ENCODE assay signal across 33 mouse cellular contexts in the genomic region with DNA sequence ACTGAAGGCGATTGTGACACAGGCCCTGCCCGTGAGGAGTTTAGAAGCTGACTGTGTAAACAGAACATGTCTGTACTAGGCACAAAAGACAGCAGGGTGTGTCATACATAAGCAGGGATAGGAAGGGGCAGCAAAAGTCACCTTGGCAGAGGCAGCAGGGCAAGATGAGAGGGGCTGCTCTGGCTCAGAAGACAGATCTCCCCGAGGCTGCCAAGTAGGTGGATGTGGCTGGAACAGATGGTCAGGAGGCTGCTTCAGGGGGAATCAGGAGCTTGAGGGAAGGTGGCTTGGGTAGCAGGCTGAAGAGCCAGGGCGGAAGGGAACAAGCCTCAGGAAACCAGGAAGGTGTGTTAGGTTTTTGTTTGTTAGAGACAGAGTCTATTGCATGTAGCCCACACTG. TPM values are rescaled to one million over a fixed set of nuclear protein-coding genes. Genes with fewer than 3 reads are reported as not detected.
A peak's percentile ranks its signal among the peaks of the same experiment; 100 is the strongest.
DNase-seq lines count a peak whose midpoint lies in the region; ATAC-seq and TF ChIP-seq lines count a peak whose summit lies in the region.
"Had no signal": no experiment of that assay in that cellular context is flagged by ENCODE, and none has a peak within 500 bp of the region (broad histone marks: within the 10 kb centered on the region; RNA-seq: fewer than 3 reads in every experiment).

No protein-coding gene starts in this region.

- no peak for DNase-seq in embryonic facial prominence, embryonic 10.5 days (ENCODE audit: low spot score)
- no peak for DNase-seq in liver, adult 2 months (ENCODE audit: extremely low read depth, low read depth, low spot score)
- no peak for DNase-seq in liver, embryonic 11.5 days (ENCODE audit: low spot score)
- no peak for DNase-seq in gastrocnemius, postnatal 36 days
- no peak for DNase-seq in kidney, postnatal 10 days
- DNase-seq: adrenal gland, postnatal 10 days; adrenal gland, postnatal 36 days; B cell, adult 2 months; cerebellum, adult 11 months; cerebellum, adult 2 months; gastrocnemius, adult 2 months; gastrocnemius, postnatal 14 days; heart, adult 18-20 months; heart, postnatal 10 days; heart, postnatal 36 days had no signal

- TF ChIP-seq CTCF in liver, adult 2 months (IDR thresholded peaks at IDR 0.05; ENCODE audit: low read depth, low read length) = no peak
- no peak for TF ChIP-seq CTCF in intestine, postnatal 0 days (IDR thresholded peaks at IDR 0.05; ENCODE audit: low read depth)

- H3K9ac ChIP-seq in embryonic facial prominence, embryonic 15.5 days = no peak overlapping the region
- H3K9ac ChIP-seq in liver, adult 2 months (ENCODE audit: low read depth, low read length) = 0 out of 2 replicates have a peak overlapping the region, but pooled peaks have one; percentile 20
- H3K9ac ChIP-seq in liver, embryonic 11.5 days (ENCODE audit: low read depth, low read length) = no peak overlapping the region
- no peak overlapping the region for H3K9ac ChIP-seq in intestine, postnatal 0 days (ENCODE audit: low read depth, low read length)
- H3K9ac ChIP-seq in stomach, embryonic 16.5 days (ENCODE audit: low read length) = no peak overlapping the region
- H3K9ac ChIP-seq: embryonic facial prominence, embryonic 13.5 days; forebrain, embryonic 13.5 days; heart, embryonic 12.5 days; heart, embryonic 15.5 days; hindbrain, embryonic 13.5 days had no signal

- peaks cover 5% of the 10 kb centered on the region for H3K27me3 ChIP-seq in embryonic facial prominence, embryonic 15.5 days
- H3K27me3 ChIP-seq in embryonic facial prominence, embryonic 10.5 days (replicated peaks; ENCODE audit: low read depth, poor library complexity, severe bottlenecking) = peaks cover 30% of the 10 kb centered on the region
- no peaks in the 10 kb centered on the region for H3K27me3 ChIP-seq in liver, adult 2 months (ENCODE audit: control insufficient read depth, insufficient read depth, low read length)
- peaks cover 10% of the 10 kb centered on the region for H3K27me3 ChIP-seq in liver, embryonic 11.5 days (replicated peaks; ENCODE audit: control insufficient read depth, insufficient read depth, low read length)
- no peaks in the 10 kb centered on the region for H3K27me3 ChIP-seq in intestine, postnatal 0 days (replicated peaks; ENCODE audit: control insufficient read depth, insufficient read depth, low read length)
- no peaks in the 10 kb centered on the region for H3K27me3 ChIP-seq in stomach, embryonic 16.5 days (ENCODE audit: control insufficient read depth, insufficient read depth, low read length)

- H3K79me2 ChIP-seq in liver, adult 2 months (ENCODE audit: control insufficient read depth, insufficient read depth, low read length) = peaks cover 3% of the 10 kb centered on the region; the same call in 1 of the 2 replicates

- intact Hi-C loops in gastrocnemius, postnatal 36 days (cut with DNase I) = no loop called here

- H3K4me1 ChIP-seq in embryonic facial prominence, embryonic 15.5 days = peaks cover 24% of the 10 kb centered on the region
- H3K4me1 ChIP-seq in embryonic facial prominence, embryonic 10.5 days = peaks cover 49% of the 10 kb centered on the region
- H3K4me1 ChIP-seq in liver, adult 2 months (ENCODE audit: control insufficient read depth, insufficient read depth, low read length) = peaks cover 59% of the 10 kb centered on the region
- H3K4me1 ChIP-seq in liver, embryonic 11.5 days (replicated peaks; ENCODE audit: control insufficient read depth, insufficient read depth, low read length) = peaks cover 17% of the 10 kb centered on the region
- H3K4me1 ChIP-seq in intestine, postnatal 0 days (replicated peaks; ENCODE audit: control insufficient read depth, insufficient read depth, low read length) = 0 out of 2 replicates have a peak, but pooled peaks cover 4% of the 10 kb centered on the region
- H3K4me1 ChIP-seq in stomach, embryonic 16.5 days (ENCODE audit: control insufficient read depth, insufficient read depth, low read length) = peaks cover 17% of the 10 kb centered on the region

- H3K27ac ChIP-seq in embryonic facial prominence, embryonic 15.5 days (replicated peaks) = 0 out of 2 replicates have a peak overlapping the region, but pooled peaks have one; percentile 22
- H3K27ac ChIP-seq in embryonic facial prominence, embryonic 10.5 days (replicated peaks) = no peak overlapping the region
- peak overlapping the region; percentile 86 for H3K27ac ChIP-seq in liver, adult 2 months (replicated peaks; ENCODE audit: insufficient read depth, low read depth, low read length)
- no peak overlapping the region for H3K27ac ChIP-seq in liver, embryonic 11.5 days (ENCODE audit: low read depth, low read length)
- no peak overlapping the region for H3K27ac ChIP-seq in intestine, postnatal 0 days (ENCODE audit: low read depth, low read length)
- H3K27ac ChIP-seq in stomach, embryonic 16.5 days (ENCODE audit: low read length) = peak overlapping the region; percentile 68; the same call in 1 of the 2 replicates
- H3K27ac ChIP-seq: embryonic facial prominence, embryonic 13.5 days; forebrain, embryonic 10.5 days; forebrain, embryonic 13.5 days; gastrocnemius, adult 2 months; heart, embryonic 15.5 days; hindbrain, embryonic 10.5 days; hindbrain, embryonic 13.5 days had no signal

- TF ChIP-seq POLR2A in liver, adult 2 months (IDR thresholded peaks at IDR 0.05; ENCODE audit: extremely low read depth, insufficient read depth, low read length) = no peak

- WGBS in embryonic facial prominence, embryonic 15.5 days = 63% methylated on average over 4 of the region's 4 CpGs
- WGBS in embryonic facial prominence, embryonic 10.5 days = 82% methylated on average over 4 of the region's 4 CpGs
- WGBS in liver, adult 2 months = 44% methylated on average over 4 of the region's 4 CpGs
- 74% methylated on average over 4 of the region's 4 CpGs for WGBS in liver, embryonic 11.5 days
- WGBS in intestine, postnatal 0 days = 57% methylated on average over 4 of the region's 4 CpGs
- WGBS in stomach, embryonic 16.5 days = 49% methylated on average over 4 of the region's 4 CpGs

- ATAC-seq in embryonic facial prominence, embryonic 15.5 days (ENCODE audit: insufficient number of reproducible peaks, low FRiP score, low TSS enrichment, low read depth) = no peak
- ATAC-seq in liver, embryonic 11.5 days (replicated peaks; ENCODE audit: low FRiP score) = no peak
- ATAC-seq in intestine, postnatal 0 days = 0 out of 2 replicates have a peak, but pooled peaks have one; percentile 14
- ATAC-seq in stomach, embryonic 16.5 days (ENCODE audit: insufficient read depth, low FRiP score) = no peak; the same call in 1 of the 2 replicates
- ATAC-seq: forebrain, embryonic 13.5 days; forebrain, embryonic 16.5 days; hindbrain, embryonic 16.5 days; Patski had no signal

- H3K4me2 ChIP-seq in embryonic facial prominence, embryonic 15.5 days (replicated peaks) = no peak overlapping the region
- no peak overlapping the region for H3K4me2 ChIP-seq in liver, embryonic 11.5 days
- no peak overlapping the region for H3K4me2 ChIP-seq in intestine, postnatal 0 days (replicated peaks; ENCODE audit: low read depth)
- no peak overlapping the region for H3K4me2 ChIP-seq in stomach, embryonic 16.5 days (ENCODE audit: low read depth, low read length)
- H3K4me2 ChIP-seq: embryonic facial prominence, embryonic 13.5 days; forebrain, embryonic 13.5 days; heart, embryonic 12.5 days; heart, embryonic 15.5 days; hindbrain, embryonic 13.5 days had no signal

- no peaks in the 10 kb centered on the region for H3K36me3 ChIP-seq in embryonic facial prominence, embryonic 15.5 days
- no peaks in the 10 kb centered on the region for H3K36me3 ChIP-seq in embryonic facial prominence, embryonic 10.5 days (replicated peaks)
- peaks cover 25% of the 10 kb centered on the region; the same call in 1 of the 2 replicates for H3K36me3 ChIP-seq in liver, adult 2 months (ENCODE audit: control insufficient read depth, insufficient read depth, low read length)
- H3K36me3 ChIP-seq in liver, embryonic 11.5 days (ENCODE audit: control insufficient read depth, insufficient read depth, low read length) = no peaks in the 10 kb centered on the region
- H3K36me3 ChIP-seq in intestine, postnatal 0 days (ENCODE audit: control insufficient read depth, insufficient read depth) = no peaks in the 10 kb centered on the region; the same call in 1 of the 2 replicates
- H3K36me3 ChIP-seq in stomach, embryonic 16.5 days (ENCODE audit: control insufficient read depth, insufficient read depth, low read length) = no peaks in the 10 kb centered on the region
- H3K36me3 ChIP-seq: embryonic facial prominence, embryonic 13.5 days; forebrain, embryonic 10.5 days; G1E; heart, embryonic 12.5 days; heart, embryonic 15.5 days; hindbrain, embryonic 10.5 days; hindbrain, embryonic 13.5 days had no signal

- no peaks in the 10 kb centered on the region for H3K9me3 ChIP-seq in embryonic facial prominence, embryonic 15.5 days (replicated peaks)
- H3K9me3 ChIP-seq in embryonic facial prominence, embryonic 10.5 days = no peaks in the 10 kb centered on the region
- no peaks in the 10 kb centered on the region for H3K9me3 ChIP-seq in liver, embryonic 11.5 days (ENCODE audit: control insufficient read depth, low read length)
- no peaks in the 10 kb centered on the region for H3K9me3 ChIP-seq in intestine, postnatal 0 days (ENCODE audit: control insufficient read depth)
- no peaks in the 10 kb centered on the region for H3K9me3 ChIP-seq in stomach, embryonic 16.5 days (replicated peaks; ENCODE audit: control insufficient read depth, low read length)
- H3K9me3 ChIP-seq: embryonic facial prominence, embryonic 13.5 days; forebrain, embryonic 10.5 days; forebrain, embryonic 13.5 days; G1E; heart, embryonic 12.5 days; heart, embryonic 15.5 days; hindbrain, embryonic 10.5 days; hindbrain, embryonic 13.5 days had no signal

- H3K4me3 ChIP-seq in embryonic facial prominence, embryonic 15.5 days (replicated peaks) = no peak overlapping the region
- no peak overlapping the region for H3K4me3 ChIP-seq in embryonic facial prominence, embryonic 10.5 days
- H3K4me3 ChIP-seq in liver, adult 2 months (ENCODE audit: insufficient read depth, low read depth, low read length) = no peak overlapping the region
- no peak overlapping the region for H3K4me3 ChIP-seq in liver, embryonic 11.5 days (ENCODE audit: low read depth, low read length)
- no peak overlapping the region for H3K4me3 ChIP-seq in intestine, postnatal 0 days (ENCODE audit: low read depth, low read length)
- H3K4me3 ChIP-seq in stomach, embryonic 16.5 days (replicated peaks; ENCODE audit: low read length) = no peak overlapping the region
- H3K4me3 ChIP-seq: embryonic facial prominence, embryonic 13.5 days; forebrain, embryonic 10.5 days; forebrain, embryonic 13.5 days; gastrocnemius, adult 2 months; heart, embryonic 12.5 days; heart, embryonic 15.5 days; hindbrain, embryonic 10.5 days; hindbrain, embryonic 13.5 days had no signal

RNA-seq across cellular contexts. Expression of a gene that starts 7.0 kb away (rescaled TPM):
- 6.2 and 6.5 TPM in 2 replicates for polyA plus RNA-seq in embryonic facial prominence, embryonic 15.5 days (2015; fragmentation: Nextera tagmentation; extraction: Ambion mirVana)
- polyA plus RNA-seq in embryonic facial prominence, embryonic 10.5 days (2016; fragmentation: Nextera tagmentation; extraction: Ambion mirVana) = 2.6 and 3.3 TPM in 2 replicates
- total RNA-seq in liver, adult 2 months (2014; rRNA removed) = 361 and 389 TPM in 2 replicates
- polyA plus RNA-seq in liver, adult 2 months (2012; rRNA removed) = 249 and 278 TPM in 2 replicates
- polyA plus RNA-seq in liver, embryonic 11.5 days (2014; fragmentation: Nextera tagmentation; extraction: Ambion mirVana) = 4.5 and 5.8 TPM in 2 replicates
- polyA plus RNA-seq in intestine, postnatal 0 days (2015; fragmentation: Nextera tagmentation; extraction: Ambion mirVana) = 6.0 and 6.2 TPM in 2 replicates
- 4.5 and 4.7 TPM in 2 replicates for polyA plus RNA-seq in stomach, embryonic 16.5 days (2015; fragmentation: Nextera tagmentation; extraction: Ambion mirVana)
- under 1 TPM in 1 of 2 experiments, not detected in 1; 0.18 TPM for total RNA-seq in gastrocnemius, postnatal 36 days (2021)
- total RNA-seq: common myeloid progenitor, adult 5-6 weeks had no signal
- polyA plus RNA-seq: G1E had no signal

RNA-seq across cellular contexts. Expression of a gene that starts 20.0 kb away (rescaled TPM):
- polyA plus RNA-seq in embryonic facial prominence, embryonic 15.5 days (2015; fragmentation: Nextera tagmentation; extraction: Ambion mirVana) = 0.16 and 0.24 TPM in 2 replicates
- polyA plus RNA-seq in embryonic facial prominence, embryonic 10.5 days (2016; fragmentation: Nextera tagmentation; extraction: Ambion mirVana) = 0.13 TPM in 1 of 2 replicates, not detected in the other
- not detected in 2 replicates for total RNA-seq in liver, adult 2 months (2014; rRNA removed)
- polyA plus RNA-seq in liver, adult 2 months (2012; rRNA removed) = 0.18 and 7.6 TPM in 2 replicates
- 0.30 and 0.40 TPM in 2 replicates for polyA plus RNA-seq in liver, embryonic 11.5 days (2014; fragmentation: Nextera tagmentation; extraction: Ambion mirVana)
- 4.3 and 5.7 TPM in 2 replicates for polyA plus RNA-seq in intestine, postnatal 0 days (2015; fragmentation: Nextera tagmentation; extraction: Ambion mirVana)
- polyA plus RNA-seq in stomach, embryonic 16.5 days (2015; fragmentation: Nextera tagmentation; extraction: Ambion mirVana) = 2.0 and 3.6 TPM in 2 replicates
- not detected for total RNA-seq in gastrocnemius, postnatal 36 days (2021)
- total RNA-seq: common myeloid progenitor, adult 5-6 weeks; G1E; gastrocnemius, postnatal 14 days; heart, adult 18-20 months had no signal
- polyA plus RNA-seq: forebrain, embryonic 10.5 days; forebrain, embryonic 13.5 days; forebrain, embryonic 16.5 days; G1E; Patski had no signal

RNA-seq across cellular contexts. Expression of a gene that starts 48.7 kb away (rescaled TPM):
- polyA plus RNA-seq in embryonic facial prominence, embryonic 15.5 days (2015; fragmentation: Nextera tagmentation; extraction: Ambion mirVana) = 0.49 TPM in 1 of 2 replicates, not detected in the other
- polyA plus RNA-seq in embryonic facial prominence, embryonic 10.5 days (2016; fragmentation: Nextera tagmentation; extraction: Ambion mirVana) = not detected in 2 replicates
- not detected in 2 replicates for total RNA-seq in liver, adult 2 months (2014; rRNA removed)
- not detected in 2 replicates for polyA plus RNA-seq in liver, adult 2 months (2012; rRNA removed)
- polyA plus RNA-seq in liver, embryonic 11.5 days (2014; fragmentation: Nextera tagmentation; extraction: Ambion mirVana) = not detected in 2 replicates
- polyA plus RNA-seq in intestine, postnatal 0 days (2015; fragmentation: Nextera tagmentation; extraction: Ambion mirVana) = not detected in 2 replicates
- not detected in 2 replicates for polyA plus RNA-seq in stomach, embryonic 16.5 days (2015; fragmentation: Nextera tagmentation; extraction: Ambion mirVana)
- not detected for total RNA-seq in gastrocnemius, postnatal 36 days (2021)
- total RNA-seq: adrenal gland, adult 18-20 months; adrenal gland, postnatal 10 days; CH12.LX; common myeloid progenitor, adult 5-6 weeks; G1E; gastrocnemius, adult 2 months; gastrocnemius, postnatal 14 days; heart, adult 18-20 months; heart, postnatal 10 days; heart, postnatal 36 days had no signal
- polyA plus RNA-seq: cerebellum, adult 2 months; embryonic facial prominence, embryonic 13.5 days; forebrain, embryonic 10.5 days; forebrain, embryonic 13.5 days; G1E; gonadal fat pad, adult 2 months; heart, embryonic 12.5 days; heart, embryonic 15.5 days; hindbrain, embryonic 10.5 days; hindbrain, embryonic 16.5 days; Patski had no signal

RNA-seq across cellular contexts. Expression of a gene that starts 53.8 kb away (rescaled TPM):
- polyA plus RNA-seq in embryonic facial prominence, embryonic 15.5 days (2015; fragmentation: Nextera tagmentation; extraction: Ambion mirVana) = 5.8 and 6.1 TPM in 2 replicates
- 12.1 and 18.1 TPM in 2 replicates for polyA plus RNA-seq in embryonic facial prominence, embryonic 10.5 days (2016; fragmentation: Nextera tagmentation; extraction: Ambion mirVana)
- 2.0 and 2.2 TPM in 2 replicates for total RNA-seq in liver, adult 2 months (2014; rRNA removed)
- 5.6 and 10.2 TPM in 2 replicates for polyA plus RNA-seq in liver, adult 2 months (2012; rRNA removed)
- 4.1 and 4.4 TPM in 2 replicates for polyA plus RNA-seq in liver, embryonic 11.5 days (2014; fragmentation: Nextera tagmentation; extraction: Ambion mirVana)
- 12.3 and 12.6 TPM in 2 replicates for polyA plus RNA-seq in intestine, postnatal 0 days (2015; fragmentation: Nextera tagmentation; extraction: Ambion mirVana)
- 5.2 and 5.6 TPM in 2 replicates for polyA plus RNA-seq in stomach, embryonic 16.5 days (2015; fragmentation: Nextera tagmentation; extraction: Ambion mirVana)
- 1 to 10 TPM; 6.7 to 9.6 TPM for total RNA-seq in gastrocnemius, postnatal 36 days (2021)

Comparison
In these comparisons a context has a peak if more than half of its experiments do, and no peak if none do; other contexts are left out.
1. H3K27ac ChIP-seq: peak in embryonic facial prominence, embryonic 15.5 days (single experiment), liver, adult 2 months (single experiment) and stomach, embryonic 16.5 days (single experiment); none in embryonic facial prominence, embryonic 10.5 days (single experiment), liver, embryonic 11.5 days (single experiment) and intestine, postnatal 0 days (single experiment).
2. RNA of a gene that starts 7.0 kb away (polyA plus RNA-seq): 249 to 278 TPM in liver, adult 2 months; 6.2 to 6.5 TPM in embryonic facial prominence, embryonic 15.5 days, 6.0 to 6.2 TPM in intestine, postnatal 0 days, 4.5 to 5.8 TPM in liver, embryonic 11.5 days, 4.5 to 4.7 TPM in stomach, embryonic 16.5 days and 2.6 to 3.3 TPM in embryonic facial prominence, embryonic 10.5 days; every median in the first group is over 10 times any median in the second.